ENCODE assay signal across 9 mouse cellular contexts in the genomic region with DNA sequence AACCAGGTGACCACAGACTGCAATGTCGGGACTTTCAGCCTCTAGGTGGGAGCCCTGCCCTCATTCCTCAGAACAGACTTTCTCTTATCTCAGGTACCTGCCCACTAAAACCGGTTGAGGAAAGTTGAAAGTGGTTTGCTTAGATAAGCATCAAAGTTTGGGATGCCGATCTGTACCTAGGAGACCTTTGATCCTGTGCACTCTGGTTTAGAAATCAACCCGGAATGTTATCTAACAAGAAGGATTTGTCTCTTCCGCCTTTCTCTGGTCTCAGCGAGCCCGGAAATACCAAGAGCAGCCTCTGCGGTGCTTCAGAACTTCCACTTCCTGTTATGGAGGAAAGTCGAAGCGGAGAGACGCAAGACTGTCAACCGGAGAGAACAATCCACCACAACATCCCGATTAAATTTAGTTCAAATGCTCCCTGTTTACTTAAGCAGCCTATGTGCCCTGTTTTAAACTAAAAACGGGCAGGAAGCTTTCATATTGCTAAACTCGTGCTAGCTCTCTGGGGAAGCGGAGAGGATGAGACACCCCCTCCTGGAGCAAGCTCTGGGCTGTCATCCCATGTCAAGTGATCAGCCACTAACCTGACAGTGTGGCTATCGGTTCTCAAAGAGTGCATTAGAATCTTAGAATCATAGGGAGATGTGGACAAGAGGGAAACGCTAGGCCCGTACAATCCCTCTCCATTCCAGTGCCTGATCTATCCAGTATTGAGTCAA. TPM values are rescaled to one million over a fixed set of nuclear protein-coding genes. Genes with fewer than 3 reads are reported as not detected.
DNase-seq lines count a peak whose midpoint lies in the region; ATAC-seq lines count a peak whose summit lies in the region.
"Had no signal": no experiment of that assay in that cellular context is flagged by ENCODE, and none has a peak within 500 bp of the region (broad histone marks: within the 10 kb centered on the region; RNA-seq: fewer than 3 reads in every experiment).

No protein-coding gene starts in this region.

- H3K4me2 ChIP-seq in midbrain, embryonic 16.5 days (ENCODE audit: low read length): no peak overlapping the region
- H3K4me2 ChIP-seq in hindbrain, embryonic 14.5 days (replicated peaks): no peak overlapping the region

- no peaks in the 10 kb centered on the region for H3K9me3 ChIP-seq in embryonic facial prominence, embryonic 10.5 days
- H3K9me3 ChIP-seq in midbrain, embryonic 16.5 days (replicated peaks; ENCODE audit: control insufficient read depth, low read length, poor library complexity, severe bottlenecking): no peaks in the 10 kb centered on the region
- no peaks in the 10 kb centered on the region for H3K9me3 ChIP-seq in hindbrain, embryonic 14.5 days (ENCODE audit: control insufficient read depth, low read length)

- no peaks in the 10 kb centered on the region for H3K27me3 ChIP-seq in embryonic facial prominence, embryonic 10.5 days (replicated peaks; ENCODE audit: low read depth, poor library complexity, severe bottlenecking)
- H3K27me3 ChIP-seq in midbrain, embryonic 16.5 days (ENCODE audit: control insufficient read depth, insufficient read depth, low read depth, low read length): no peaks in the 10 kb centered on the region
- H3K27me3 ChIP-seq in hindbrain, embryonic 14.5 days (ENCODE audit: control insufficient read depth, insufficient read depth, low read length): no peaks in the 10 kb centered on the region

- peak; percentile 72 for ATAC-seq in megakaryocyte-erythroid progenitor cell, adult 5-6 weeks (replicated peaks; ENCODE audit: low FRiP score, low TSS enrichment, poor library complexity, severe bottlenecking)
- no peak for ATAC-seq in midbrain, embryonic 16.5 days
- no peak for ATAC-seq in hindbrain, embryonic 14.5 days (ENCODE audit: low FRiP score)

- H3K27ac ChIP-seq in embryonic facial prominence, embryonic 10.5 days (replicated peaks): 0 out of 2 replicates have a peak overlapping the region, but pooled peaks have one; percentile 8
- no peak overlapping the region for H3K27ac ChIP-seq in midbrain, embryonic 16.5 days (ENCODE audit: low read length)
- H3K27ac ChIP-seq in hindbrain, embryonic 14.5 days: no peak overlapping the region

- peak; percentile 6 for DNase-seq in adrenal gland, adult 2 months
- DNase-seq in adrenal gland, postnatal 4 days (ENCODE audit: low spot score in 2 of 2): no peak
- no peak for DNase-seq in embryonic facial prominence, embryonic 10.5 days (ENCODE audit: low spot score)
- DNase-seq in kidney, postnatal 25 days: peak; percentile 33 to 67
- DNase-seq in hindbrain, embryonic 14.5 days (ENCODE audit: low spot score): no peak
- DNase-seq in left cerebral cortex, adult 18-20 months (ENCODE audit: low spot score in 2 of 2): no peak

- no peak overlapping the region for H3K4me3 ChIP-seq in embryonic facial prominence, embryonic 10.5 days
- H3K4me3 ChIP-seq in midbrain, embryonic 16.5 days (ENCODE audit: low read depth, low read length): no peak overlapping the region
- H3K4me3 ChIP-seq in hindbrain, embryonic 14.5 days (replicated peaks; ENCODE audit: low read length): no peak overlapping the region
- H3K4me3 ChIP-seq: myocyte had no signal

- WGBS in embryonic facial prominence, embryonic 10.5 days: 78% methylated on average over 19 of the region's 19 CpGs
- WGBS in midbrain, embryonic 16.5 days: 85% methylated on average over 19 of the region's 19 CpGs
- WGBS in hindbrain, embryonic 14.5 days: 85% methylated on average over 19 of the region's 19 CpGs

- H3K36me3 ChIP-seq in embryonic facial prominence, embryonic 10.5 days (replicated peaks): no peaks in the 10 kb centered on the region
- no peaks in the 10 kb centered on the region for H3K36me3 ChIP-seq in midbrain, embryonic 16.5 days (ENCODE audit: control insufficient read depth, insufficient read depth, low read length)
- no peaks in the 10 kb centered on the region for H3K36me3 ChIP-seq in hindbrain, embryonic 14.5 days (replicated peaks; ENCODE audit: control insufficient read depth, insufficient read depth)

- H3K4me1 ChIP-seq in embryonic facial prominence, embryonic 10.5 days: no peaks in the 10 kb centered on the region
- H3K4me1 ChIP-seq in midbrain, embryonic 16.5 days (ENCODE audit: control insufficient read depth, insufficient read depth, low read length): no peaks in the 10 kb centered on the region
- no peaks in the 10 kb centered on the region for H3K4me1 ChIP-seq in hindbrain, embryonic 14.5 days (replicated peaks; ENCODE audit: control insufficient read depth, insufficient read depth, low read length)

- H3K9ac ChIP-seq in midbrain, embryonic 16.5 days (ENCODE audit: low read depth, low read length): no peak overlapping the region
- no peak overlapping the region for H3K9ac ChIP-seq in hindbrain, embryonic 14.5 days

RNA-seq across cellular contexts. Expression of gene Hmcn1, which starts 32.0 kb away (rescaled TPM):
- total RNA-seq in adrenal gland, adult 2 months (2021): 1 to 10 TPM in 1 of 2 experiments, under 1 TPM in 1; 0.84 to 3.2 TPM
- polyA plus RNA-seq in adrenal gland, adult 2 months (2012; rRNA removed): 0.16 and 0.21 TPM in 2 replicates
- total RNA-seq in adrenal gland, postnatal 4 days (2021): 10 to 100 TPM; 12.3 to 20.5 TPM
- 15.3 and 19.0 TPM in 2 replicates for polyA plus RNA-seq in embryonic facial prominence, embryonic 10.5 days (2016; fragmentation: Nextera tagmentation; extraction: Ambion mirVana)
- 0.02 TPM in 1 of 2 replicates, not detected in the other for total RNA-seq in megakaryocyte-erythroid progenitor cell, adult 5-6 weeks (2014; fragmentation: Nextera tagmentation)
- total RNA-seq in megakaryocyte-erythroid progenitor cell, adult 5-6 weeks (2017): not detected in 2 replicates
- 1.2 and 2.0 TPM in 2 replicates for polyA plus RNA-seq in midbrain, embryonic 16.5 days (2015; fragmentation: Nextera tagmentation; extraction: Ambion mirVana)
- 1.7 and 2.2 TPM in 2 replicates for polyA plus RNA-seq in hindbrain, embryonic 14.5 days (2014; fragmentation: Nextera tagmentation; extraction: Ambion mirVana)
- 1 to 10 TPM; 1.6 to 2.8 TPM for total RNA-seq in left cerebral cortex, adult 18-20 months (2021)

Comparison
In these comparisons a context has a peak if more than half of its experiments do, and no peak if none do; other contexts are left out.
1. DNase-seq: peak in adrenal gland, adult 2 months (single experiment) and kidney, postnatal 25 days (2 of 2); none in adrenal gland, postnatal 4 days (0 of 2), embryonic facial prominence, embryonic 10.5 days (single experiment), hindbrain, embryonic 14.5 days (single experiment) and left cerebral cortex, adult 18-20 months (0 of 2).